ENCODE assay signal across 18 mouse cellular contexts in genomic region chr8:121437506-121437905, GRCm38 (mm10).
DNase-seq lines count a peak whose midpoint lies in the region; ATAC-seq and TF ChIP-seq lines count a peak whose summit lies in the region.
"Had no signal": no experiment of that assay in that cellular context is flagged by ENCODE, and none has a peak within 500 bp of the region (broad histone marks: within the 10 kb centered on the region; RNA-seq: fewer than 3 reads in every experiment).

No protein-coding gene starts in this region.

- no peak overlapping the region for H3K9ac ChIP-seq in hindbrain, embryonic 12.5 days
- H3K9ac ChIP-seq in hindbrain, embryonic 16.5 days (ENCODE audit: low read depth, low read length): no peak overlapping the region
- no peak overlapping the region for H3K9ac ChIP-seq in neural tube, embryonic 11.5 days (ENCODE audit: low read length)
- H3K9ac ChIP-seq in neural tube, embryonic 15.5 days (replicated peaks): no peak overlapping the region
- H3K9ac ChIP-seq: forebrain, embryonic 12.5 days; heart, embryonic 12.5 days; liver, embryonic 14.5 days had no signal

- no peak for TF ChIP-seq CTCF in cerebellum, adult 2 months (IDR thresholded peaks at IDR 0.05; ENCODE audit: borderline replicate concordance, insufficient read depth, low read depth, low read length)

- H3K27me3 ChIP-seq in cerebellum, adult 2 months (ENCODE audit: control insufficient read depth, insufficient read depth, low read length): no peaks in the 10 kb centered on the region; the same call in 1 of the 2 replicates
- peaks cover 14% of the 10 kb centered on the region for H3K27me3 ChIP-seq in hindbrain, embryonic 12.5 days
- peaks cover 7% of the 10 kb centered on the region for H3K27me3 ChIP-seq in hindbrain, embryonic 16.5 days (replicated peaks; ENCODE audit: control insufficient read depth, insufficient read depth, low read length)
- no peaks in the 10 kb centered on the region for H3K27me3 ChIP-seq in neural tube, embryonic 11.5 days (ENCODE audit: control insufficient read depth, insufficient read depth, low read length)
- H3K27me3 ChIP-seq in neural tube, embryonic 15.5 days (replicated peaks): 0 out of 2 replicates have a peak, but pooled peaks cover 5% of the 10 kb centered on the region

- H3K27ac ChIP-seq in cerebellum, adult 2 months (ENCODE audit: insufficient read depth, low read length): no peak overlapping the region
- peak overlapping the region; percentile 60 for H3K27ac ChIP-seq in hindbrain, embryonic 12.5 days
- no peak overlapping the region for H3K27ac ChIP-seq in hindbrain, embryonic 16.5 days (ENCODE audit: low read depth, low read length)
- no peak overlapping the region for H3K27ac ChIP-seq in neural tube, embryonic 11.5 days (ENCODE audit: low read depth, low read length)
- no peak overlapping the region for H3K27ac ChIP-seq in neural tube, embryonic 15.5 days (replicated peaks)
- H3K27ac ChIP-seq: forebrain, embryonic 12.5 days; liver, embryonic 14.5 days; macrophage had no signal

- no peaks in the 10 kb centered on the region for H3K36me3 ChIP-seq in hindbrain, embryonic 12.5 days
- no peaks in the 10 kb centered on the region for H3K36me3 ChIP-seq in hindbrain, embryonic 16.5 days (ENCODE audit: control insufficient read depth, insufficient read depth, low read length)
- H3K36me3 ChIP-seq in neural tube, embryonic 11.5 days (ENCODE audit: control insufficient read depth, insufficient read depth, low read length): no peaks in the 10 kb centered on the region
- H3K36me3 ChIP-seq in neural tube, embryonic 15.5 days: no peaks in the 10 kb centered on the region
- H3K36me3 ChIP-seq: forebrain, embryonic 12.5 days; G1E; heart, embryonic 12.5 days had no signal

- H3K4me3 ChIP-seq in cerebellum, adult 2 months (replicated peaks; ENCODE audit: insufficient read depth, low read depth, low read length): no peak overlapping the region
- H3K4me3 ChIP-seq in hindbrain, embryonic 12.5 days: no peak overlapping the region
- no peak overlapping the region for H3K4me3 ChIP-seq in hindbrain, embryonic 16.5 days (ENCODE audit: low read length)
- H3K4me3 ChIP-seq in neural tube, embryonic 11.5 days (ENCODE audit: low read depth, low read length): no peak overlapping the region
- no peak overlapping the region for H3K4me3 ChIP-seq in neural tube, embryonic 15.5 days (replicated peaks)
- H3K4me3 ChIP-seq: forebrain, embryonic 12.5 days; heart, embryonic 12.5 days had no signal

- no peaks in the 10 kb centered on the region for H3K9me3 ChIP-seq in hindbrain, embryonic 12.5 days (replicated peaks)
- H3K9me3 ChIP-seq in hindbrain, embryonic 16.5 days (ENCODE audit: control insufficient read depth, low read length): no peaks in the 10 kb centered on the region
- H3K9me3 ChIP-seq in neural tube, embryonic 11.5 days (ENCODE audit: control insufficient read depth, low read length): no peaks in the 10 kb centered on the region
- no peaks in the 10 kb centered on the region for H3K9me3 ChIP-seq in neural tube, embryonic 15.5 days (replicated peaks)
- H3K9me3 ChIP-seq: forebrain, embryonic 12.5 days had no signal

- WGBS in cerebellum, adult 2 months: 22% methylated on average over 6 of the region's 6 CpGs
- 65% methylated on average over 6 of the region's 6 CpGs for WGBS in hindbrain, embryonic 12.5 days
- 66% methylated on average over 6 of the region's 6 CpGs for WGBS in hindbrain, embryonic 16.5 days
- 61% methylated on average over 5 of the region's 6 CpGs for WGBS in neural tube, embryonic 11.5 days
- 80% methylated on average over 6 of the region's 6 CpGs for WGBS in neural tube, embryonic 15.5 days

- no peak overlapping the region for H3K4me2 ChIP-seq in hindbrain, embryonic 12.5 days (replicated peaks)
- no peak overlapping the region for H3K4me2 ChIP-seq in hindbrain, embryonic 16.5 days (ENCODE audit: low read length)
- H3K4me2 ChIP-seq in neural tube, embryonic 11.5 days (ENCODE audit: low read depth): no peak overlapping the region
- H3K4me2 ChIP-seq in neural tube, embryonic 15.5 days: no peak overlapping the region
- H3K4me2 ChIP-seq: forebrain, embryonic 12.5 days; heart, embryonic 12.5 days had no signal

- peaks cover 25% of the 10 kb centered on the region for H3K4me1 ChIP-seq in cerebellum, adult 2 months (ENCODE audit: control insufficient read depth, insufficient read depth, low read length)
- peaks cover 27% of the 10 kb centered on the region for H3K4me1 ChIP-seq in hindbrain, embryonic 12.5 days
- peaks cover 6% of the 10 kb centered on the region for H3K4me1 ChIP-seq in hindbrain, embryonic 16.5 days (ENCODE audit: control insufficient read depth, insufficient read depth, low read depth, low read length)
- peaks cover 6% of the 10 kb centered on the region; the same call in 1 of the 2 replicates for H3K4me1 ChIP-seq in neural tube, embryonic 11.5 days (ENCODE audit: control insufficient read depth, insufficient read depth, low read length)
- peaks cover 9% of the 10 kb centered on the region for H3K4me1 ChIP-seq in neural tube, embryonic 15.5 days

- no peak for TF ChIP-seq POLR2A in cerebellum, adult 2 months (IDR thresholded peaks at IDR 0.05; ENCODE audit: borderline replicate concordance, insufficient read depth, low read length)

- DNase-seq in cerebellum, adult 2 months: peak; percentile 30 to 32
- no peak for DNase-seq in cerebellum, adult 11 months
- DNase-seq in neural tube, embryonic 11.5 days (ENCODE audit: low spot score): peak; percentile 9
- no peak for DNase-seq in right cerebral cortex, postnatal 36 days (ENCODE audit: low spot score in 2 of 2)
- DNase-seq: adrenal gland, postnatal 25 days; kidney, adult 8-10 months; kidney, postnatal 36 days; layer of hippocampus, adult 9-11 months; thymus, postnatal 14 days had no signal

- no peak for ATAC-seq in hindbrain, embryonic 12.5 days (ENCODE audit: low FRiP score)
- no peak for ATAC-seq in hindbrain, embryonic 16.5 days
- no peak for ATAC-seq in neural tube, embryonic 11.5 days (ENCODE audit: insufficient read depth, low FRiP score, low TSS enrichment)
- no peak for ATAC-seq in neural tube, embryonic 15.5 days (ENCODE audit: low FRiP score)
- ATAC-seq: CD4-positive, CD25-positive, alpha-beta regulatory T cell, adult 4 months had no signal

Comparison
In these comparisons a context has a peak if more than half of its experiments do, and no peak if none do; other contexts are left out.
1. DNase-seq: peak in cerebellum, adult 2 months (2 of 2) and neural tube, embryonic 11.5 days (single experiment); none in cerebellum, adult 11 months (single experiment) and right cerebral cortex, postnatal 36 days (0 of 2).